Mouse (Mus musculus) brain, embryonic 14.5 days (tissue): ENCODE results near the gene Wbp2.

ENCODE experiments used
- CTCF ChIP-seq: fragments of 200-500 bp; IDR thresholded peaks from 2 replicates; pipeline ENCODE4 v1.5.1; 2012; ENCODE audit warnings: inconsistent platforms, mild to moderate bottlenecking, moderate library complexity, borderline replicate concordance; ENCODE audit not compliant: insufficient read depth, insufficient read length; ENCODE audit errors: extremely low read depth
- POLR2A ChIP-seq: fragments of 200-500 bp; IDR thresholded peaks from 2 replicates; pipeline ENCODE4 v1.6.1; 2012; ENCODE audit warnings: mild to moderate bottlenecking, inconsistent platforms, borderline replicate concordance; ENCODE audit not compliant: poor library complexity, insufficient read depth, insufficient read length, severe bottlenecking; ENCODE audit errors: extremely low read depth

DNA sequence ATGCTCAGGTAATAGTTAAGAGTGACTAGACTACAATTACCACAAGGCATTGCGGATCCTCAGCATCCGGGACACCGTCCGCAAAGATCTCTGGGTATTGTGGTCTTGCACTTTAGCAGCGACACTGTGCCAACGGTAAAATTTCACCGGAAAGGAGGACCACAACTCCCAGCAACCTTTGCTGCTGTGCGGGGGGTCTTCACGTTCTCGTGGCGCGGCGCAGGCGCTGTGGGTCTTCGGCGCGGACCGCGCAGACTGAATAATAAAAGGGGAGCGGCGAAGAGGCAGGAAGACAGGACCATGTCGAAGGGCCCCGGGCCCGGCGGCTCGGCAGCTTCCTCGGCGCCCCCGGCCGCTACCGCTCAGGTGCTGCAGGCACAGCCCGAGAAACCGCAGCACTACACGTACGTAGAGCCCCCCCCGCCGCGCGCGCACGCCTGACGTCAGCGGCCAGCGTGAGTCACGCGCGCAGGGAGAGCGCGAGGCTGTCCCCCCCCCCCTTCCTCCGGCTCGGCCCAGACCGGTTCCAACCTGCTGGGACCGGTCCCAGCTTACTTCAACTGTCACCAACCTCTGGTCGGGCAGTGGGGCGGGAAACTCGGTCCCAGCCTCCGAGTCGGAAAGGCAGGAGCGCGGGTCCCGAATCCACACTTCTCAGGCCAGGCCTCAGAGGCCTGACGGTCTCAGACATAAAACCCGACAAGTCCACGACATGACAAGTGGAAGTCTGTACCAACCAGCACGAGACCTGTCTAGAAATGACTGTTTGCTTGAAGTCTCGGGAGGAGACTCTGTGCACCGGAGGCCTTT lies 56.5 kb downstream of the Wbp2 start, which contains the start of gene Unk:
- TF ChIP-seq POLR2A (no peak; the same call in 1 of the 2 replicates), CTCF (no peak)
